Mouse (Mus musculus) embryonic fibroblast, embryonic 13.5 days (primary cell): Measurements from ENCODE around the gene Etl4.

ENCODE experiments used
- CTCF ChIP-seq: IDR thresholded peaks from 2 replicates; pipeline ENCODE4 v1.5.1; 2011; ENCODE audit warnings: mild to moderate bottlenecking, control low read depth, low read length, moderate library complexity, borderline replicate concordance; ENCODE audit not compliant: insufficient read depth
- POLR2A ChIP-seq: IDR thresholded peaks from 2 replicates; pipeline ENCODE4 v1.6.1; 2011; ENCODE audit warnings: low read depth, mild to moderate bottlenecking, control low read depth, low read length, moderate library complexity

DNA sequence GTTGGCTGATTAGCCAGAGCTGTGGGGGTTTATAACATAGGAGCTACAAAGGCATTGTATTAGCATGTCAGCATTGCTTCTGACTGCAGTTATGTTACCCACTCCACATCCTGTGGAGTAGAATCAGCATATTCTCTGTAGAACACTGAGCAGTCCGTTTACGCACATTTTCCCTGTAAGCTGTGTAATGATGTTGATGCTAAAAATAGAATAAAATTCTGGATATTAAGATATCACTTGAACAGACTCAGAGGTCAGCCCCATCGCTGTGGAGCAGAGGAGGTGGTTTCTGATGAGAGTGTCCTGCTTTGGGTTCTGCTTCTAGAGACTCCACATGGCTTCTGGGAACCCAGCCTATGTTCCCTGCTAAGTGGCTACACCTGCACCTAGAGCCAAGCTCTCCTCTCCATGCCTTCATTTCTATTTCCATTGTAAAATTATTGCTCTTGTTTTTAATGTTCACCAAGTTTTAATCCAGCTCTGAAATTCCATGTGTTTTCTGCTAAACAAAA, 299.2 kb downstream of the Etl4 start:
- TF ChIP-seq CTCF, result no peak
- TF ChIP-seq POLR2A, result no peak
